Mouse (Mus musculus) limb, embryonic 13.5 days (tissue): ENCODE measurements at regions not wholly inside any gene's neighbourhood (a gene's known extent, or its start where the extent isn't known, plus 50 kb on each side); places are given as distances from the start of the nearest gene placed in this dataset.

ENCODE experiments used
- ATAC-seq: fragments of 200-750 bp; cut with Nextera tagmentation; 2 replicates; pipeline ENCODE4 v1.8.0; 2017; ENCODE audit warnings: low read depth, moderate number of reproducible peaks, moderate TSS enrichment; ENCODE audit not compliant: low FRiP score
- H3K27ac ChIP-seq: fragments of 300-500 bp; sonication (generic); 2 replicates; pipeline ENCODE4 v1.5.1; 2015; ENCODE audit warnings: inconsistent platforms, mild to moderate bottlenecking, moderate library complexity
- H3K27me3 ChIP-seq: fragments of 300-500 bp; sonication (generic); 2 replicates; pipeline ENCODE4 v1.6.1; 2015; ENCODE audit warnings: mild to moderate bottlenecking, inconsistent platforms
- H3K36me3 ChIP-seq: fragments of 300-500 bp; sonication (generic); 2 replicates; pipeline ENCODE4 v1.6.1; 2015; ENCODE audit warnings: inconsistent platforms, mild to moderate bottlenecking, moderate library complexity
- H3K4me1 ChIP-seq: fragments of 300-500 bp; sonication (generic); 2 replicates; pipeline ENCODE4 v1.6.1; 2015; ENCODE audit warnings: inconsistent platforms
- H3K4me2 ChIP-seq: fragments of 300-500 bp; sonication (generic); replicated peaks from 2 replicates; pipeline ENCODE4 v1.6.1; 2015; ENCODE audit warnings: inconsistent platforms, mild to moderate bottlenecking, moderate library complexity
- H3K4me3 ChIP-seq: fragments of 300-500 bp; sonication (generic); 2 replicates; pipeline ENCODE4 v1.5.1; 2015; ENCODE audit warnings: moderate library complexity, mild to moderate bottlenecking, inconsistent platforms
- H3K9ac ChIP-seq: fragments of 300-500 bp; sonication (generic); 2 replicates; pipeline ENCODE4 v1.6.1; 2015; ENCODE audit warnings: mild to moderate bottlenecking, inconsistent platforms
- H3K9me3 ChIP-seq: fragments of 300-500 bp; sonication (generic); 2 replicates; pipeline ENCODE4 v1.6.1; 2016; ENCODE audit warnings: inconsistent platforms
- WGBS: fragments of 180-500 bp; shearing (Covaris S2); methylation state at CpG from one replicate; pipeline ENCODE4 v1.1.7; 2015; 5-methylcytosine and 5-hydroxymethylcytosine counted together

- H3K27me3 ChIP-seq = no peaks in the 10 kb centered on the region
These were observed 1120.7 kb downstream of the Amy2a5 start for GRCm38 (mm10) chr3:112137940-112138339.

GRCm38 (mm10) chr3:112121601-112122000 lies 1137.0 kb downstream of the Amy2a5 start:
- no peaks in the 10 kb centered on the region for H3K36me3 ChIP-seq

More at GRCm38 (mm10) chr3:112137940-112138339, 1120.7 kb downstream of the Amy2a5 start:
- Histone ChIP-seq H3K4me2 (no peak overlapping the region), H3K27ac (no peak overlapping the region), H3K4me1 (no peaks in the 10 kb centered on the region), H3K36me3 (no peaks in the 10 kb centered on the region), H3K4me3 (no peak overlapping the region), H3K9ac (no peak overlapping the region), H3K9me3 (no peaks in the 10 kb centered on the region)
- no peak for ATAC-seq
- 54% methylated on average over 2 of the region's 2 CpGs for WGBS

GRCm38 (mm10) chr3:112100606-112101005 lies 1158.0 kb downstream of the Amy2a5 start:
- no peak overlapping the region for H3K4me2 ChIP-seq

More at GRCm38 (mm10) chr3:112121601-112122000, 1137.0 kb downstream of the Amy2a5 start:
- no peaks in the 10 kb centered on the region for H3K4me1 ChIP-seq
- H3K9ac ChIP-seq = no peak overlapping the region
- no peak overlapping the region for H3K4me2 ChIP-seq
- H3K9me3 ChIP-seq = no peaks in the 10 kb centered on the region
- no peak for ATAC-seq
- 74% methylated on average over 1 of the region's 1 CpGs for WGBS
- H3K27ac ChIP-seq = no peak overlapping the region
- H3K27me3 ChIP-seq = no peaks in the 10 kb centered on the region
- H3K4me3 ChIP-seq = no peak overlapping the region

GRCm38 (mm10) chr3:112088551-112088950 lies 1170.1 kb downstream of the Amy2a5 start:
- 55% methylated on average over 4 of the region's 4 CpGs for WGBS
- Histone ChIP-seq H3K9me3 (no peaks in the 10 kb centered on the region), H3K4me1 (no peaks in the 10 kb centered on the region), H3K4me2 (no peak overlapping the region), H3K4me3 (no peak overlapping the region), H3K9ac (no peak overlapping the region), H3K27me3 (no peaks in the 10 kb centered on the region), H3K27ac (no peak overlapping the region), H3K36me3 (no peaks in the 10 kb centered on the region)
- ATAC-seq = no peak

More at GRCm38 (mm10) chr3:112100606-112101005, 1158.0 kb downstream of the Amy2a5 start:
- no peaks in the 10 kb centered on the region for H3K9me3 ChIP-seq
- H3K4me3 ChIP-seq = no peak overlapping the region
- no peaks in the 10 kb centered on the region for H3K4me1 ChIP-seq
- peak; percentile 28; the same call in 1 of the 2 replicates for ATAC-seq
- no peaks in the 10 kb centered on the region for H3K36me3 ChIP-seq
- H3K27ac ChIP-seq = no peak overlapping the region
- no peaks in the 10 kb centered on the region for H3K27me3 ChIP-seq
- no peak overlapping the region for H3K9ac ChIP-seq
- 23% methylated on average over 1 of the region's 1 CpGs for WGBS
